Mouse (Mus musculus) gastrocnemius, postnatal 10 days (tissue): ENCODE results near the gene Fscn2. TPM values are rescaled to one million over a fixed set of nuclear protein-coding genes. Genes with fewer than 3 reads are reported as not detected.
"Not testable (repeated sequence)": the region's sequence is repeated elsewhere in the genome, so short reads cannot be mapped to it uniquely, and the experiment has no call there.

Experiments
- DNase-seq: peaks from one replicate; pipeline ENCODE4 v3.0.0; 2021; ENCODE audit warnings: mixed read lengths
- microRNA-seq, 2 experiments: library from miRNA; unstranded; fragments of <30 nt; microRNA quantifications; one replicate each; pipeline ENCODE4 v1.2.0; 2021
- total RNA-seq, 2 experiments: library from RNA; stranded (reverse); gene quantifications; 2 replicates each; pipeline ENCODE4 v1.2.3; 2021

The Fscn2 gene
- total RNA-seq, 2 experiments from 2014 or later, result 0.50 to 0.61 TPM

DNA sequence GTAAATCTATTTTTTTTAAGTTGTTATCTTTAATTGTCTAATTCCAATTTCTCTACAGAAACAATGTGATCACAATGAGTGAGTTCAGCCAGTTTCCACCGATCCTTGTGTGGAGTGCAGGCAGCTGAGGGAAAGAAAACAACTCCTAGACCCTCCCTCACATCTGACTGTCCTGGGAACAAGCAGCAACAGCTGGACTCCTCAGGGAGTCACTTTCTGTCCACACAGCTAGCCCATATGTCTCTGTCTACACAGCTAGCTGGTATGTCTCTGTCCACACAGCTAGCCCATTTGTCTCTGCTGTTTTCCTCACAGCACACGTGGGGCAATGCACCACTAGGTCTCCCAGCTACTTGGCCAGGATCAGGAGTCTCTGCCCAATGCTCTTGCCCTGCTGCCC lies 36.3 kb downstream of the Fscn2 start:
- no peak for DNase-seq

DNA sequence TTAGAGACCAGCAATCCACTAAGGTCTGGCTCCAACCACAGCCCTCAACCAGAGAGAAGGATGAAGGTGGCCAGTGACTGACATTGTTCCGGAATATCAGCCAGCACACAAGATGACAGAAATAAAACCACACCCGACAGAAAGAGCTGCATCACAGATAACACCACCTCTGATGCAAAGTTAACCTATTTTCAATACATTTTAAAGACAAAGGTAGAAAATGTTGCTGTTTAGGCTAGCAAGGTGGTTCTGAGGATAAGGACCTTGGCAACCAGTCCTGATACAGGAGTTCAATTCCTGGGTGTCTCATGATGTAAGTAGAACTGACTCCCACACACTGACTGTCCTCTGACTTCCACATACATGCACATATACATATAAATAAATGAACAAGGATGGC lies 38.0 kb downstream of the Fscn2 start:
- DNase-seq, result no peak

DNA sequence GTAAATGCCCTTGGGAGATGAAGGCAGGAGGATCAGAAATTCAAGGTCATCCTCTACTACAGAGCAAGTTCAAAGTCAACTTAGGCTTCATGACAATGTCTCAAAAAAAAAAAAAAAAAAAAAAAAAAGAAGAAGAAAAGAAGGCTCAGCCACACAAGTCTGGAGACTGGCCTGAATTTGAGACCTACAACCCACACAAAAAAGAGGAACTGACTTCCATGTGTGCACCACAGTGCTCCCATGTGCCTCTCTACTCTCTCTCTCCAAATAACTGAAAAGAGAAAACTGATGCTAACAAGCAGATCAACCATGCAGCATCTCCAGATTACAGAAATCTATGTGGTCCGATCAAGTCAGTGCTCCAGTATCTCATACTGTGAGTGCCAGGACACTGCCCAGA lies 43.5 kb downstream of the Fscn2 start:
- no peak for DNase-seq

DNA sequence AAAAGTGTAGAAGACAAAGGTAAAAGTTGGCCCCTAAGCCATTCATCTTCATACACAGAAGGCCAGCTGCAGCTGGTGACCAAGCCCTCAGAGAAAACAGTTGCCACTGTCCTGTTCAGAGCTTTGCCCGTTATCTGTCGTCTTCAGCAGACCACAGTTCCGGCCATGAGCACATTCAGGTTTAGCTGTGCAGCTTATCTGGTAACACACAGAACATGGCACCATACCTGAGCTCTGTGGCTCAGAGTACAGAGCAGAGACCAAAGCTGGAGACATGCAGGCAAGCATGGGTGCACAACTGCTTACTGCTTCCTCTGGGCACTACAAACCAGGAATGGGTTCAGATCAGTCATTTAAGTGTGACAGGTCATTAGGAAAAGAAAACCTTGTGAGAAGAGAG lies 44.5 kb downstream of the Fscn2 start:
- no peak for DNase-seq

DNA sequence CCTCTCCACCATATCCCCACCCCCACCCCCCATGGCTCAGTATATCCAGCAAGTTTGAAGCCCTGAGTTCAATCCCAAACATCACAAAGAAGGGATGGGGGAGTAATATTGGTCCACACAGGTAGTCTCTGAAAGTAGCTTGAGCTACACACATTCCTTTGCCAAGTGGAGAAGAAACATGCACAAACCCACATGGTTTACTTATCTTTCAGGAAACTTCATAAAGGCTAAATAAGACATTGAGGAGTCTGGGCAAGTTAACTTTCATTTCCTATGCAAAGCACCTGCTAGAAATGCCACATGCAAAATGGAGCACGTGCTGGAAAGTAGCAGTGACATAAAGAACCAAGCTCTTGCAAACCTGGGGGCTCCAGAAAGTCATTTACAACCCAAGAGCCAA lies 45.1 kb downstream of the Fscn2 start:
- no peak for DNase-seq

DNA sequence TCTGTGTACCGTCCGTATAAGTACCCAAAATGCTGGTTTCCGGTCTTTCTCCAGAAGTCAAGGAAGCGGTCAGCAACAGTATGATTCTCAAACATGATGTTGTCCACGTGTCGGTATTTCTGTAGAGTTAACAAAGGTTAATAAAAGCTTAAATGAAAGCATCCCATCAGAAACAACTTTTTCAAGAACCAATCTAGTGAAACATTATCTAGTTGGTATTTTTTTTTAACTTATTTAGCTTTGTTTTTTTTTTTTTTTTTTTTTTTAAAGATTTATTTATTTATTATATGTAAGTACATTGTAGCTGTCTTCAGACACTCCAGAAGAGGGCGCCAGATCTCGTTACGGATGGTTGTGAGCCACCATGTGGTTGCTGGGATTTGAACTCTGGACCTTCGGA lies 52.3 kb downstream of the Fscn2 start:
- DNase-seq, result not testable (repeated sequence)

Small RNAs within 50 kb of the gene (microRNA-seq; reads per million reads assigned to microRNA genes)
- gene Gm23419 (0 reads per million in 2 experiments), gene Mir6935 (0.25 to 0.32 reads per million in 2 experiments)

Other genes with a start within 250 kb of the Fscn2 start
- gene Slc38a10, start 210.2 kb upstream of the Fscn2 start, total RNA-seq, result 10 to 100 TPM; 66.0 to 82.7 TPM
- gene Bahcc1, start 128.6 kb upstream of the Fscn2 start, total RNA-seq, result 10 to 100 TPM in 1 of 2 experiments, 1 to 10 TPM in 1; 6.4 to 10.5 TPM
- 100 to 1,000 TPM; 439 to 618 TPM for gene Actg1, start 13.0 kb upstream of the Fscn2 start, total RNA-seq
- gene Faap100, start 17.2 kb downstream of the Fscn2 start, total RNA-seq, result 10 to 100 TPM; 14.6 to 15.3 TPM
- 10 to 100 TPM; 60.6 to 66.6 TPM for gene Nploc4, start 76.2 kb downstream of the Fscn2 start, total RNA-seq
- not detected for gene Tspan10, start 81.1 kb downstream of the Fscn2 start, total RNA-seq
- under 1 TPM; 0.23 to 0.41 TPM for gene Pde6g, start 92.0 kb downstream of the Fscn2 start, total RNA-seq
- gene Oxld1, start 96.5 kb downstream of the Fscn2 start, total RNA-seq, result 10 to 100 TPM; 21.2 to 24.1 TPM
- 1 to 10 TPM; 5.5 to 6.8 TPM for gene Ccdc137, start 96.6 kb downstream of the Fscn2 start, total RNA-seq
- 10 to 100 TPM; 16.1 to 17.5 TPM for gene Arl16, start 106.1 kb downstream of the Fscn2 start, total RNA-seq
- 100 to 1,000 TPM; 121 to 147 TPM for gene Mrpl12, start 123.1 kb downstream of the Fscn2 start, total RNA-seq
- 10 to 100 TPM in 1 of 2 experiments, 1 to 10 TPM in 1; 9.7 to 11.1 TPM for gene Slc25a10, start 130.3 kb downstream of the Fscn2 start, total RNA-seq
- under 1 TPM; 0.09 to 0.75 TPM for gene Gcgr, start 169.2 kb downstream of the Fscn2 start, total RNA-seq
- 10 to 100 TPM; 51.3 to 52.7 TPM for gene Mcrip1, start 188.2 kb downstream of the Fscn2 start, total RNA-seq
- 100 to 1,000 TPM; 156 to 183 TPM for gene Ppp1r27, start 189.6 kb downstream of the Fscn2 start, total RNA-seq
- 100 to 1,000 TPM; 349 to 414 TPM for gene P4hb, start 211.7 kb downstream of the Fscn2 start, total RNA-seq
- gene Arhgdia, start 220.1 kb downstream of the Fscn2 start, total RNA-seq, result 100 to 1,000 TPM; 163 to 197 TPM
- gene Alyref, start 236.8 kb downstream of the Fscn2 start, total RNA-seq, result 10 to 100 TPM; 72.1 to 77.3 TPM
- 10 to 100 TPM; 60.1 to 67.6 TPM for gene Anapc11, start 236.9 kb downstream of the Fscn2 start, total RNA-seq
- not detected for gene Npb, start 246.9 kb downstream of the Fscn2 start, total RNA-seq